Mouse (Mus musculus) lung, postnatal 4 days (tissue): ENCODE data around the gene Hs3st5.
A peak's percentile ranks its signal among the peaks of the same experiment; 100 is the strongest.
"Not testable (repeated sequence)": the region's sequence is repeated elsewhere in the genome, so short reads cannot be mapped to it uniquely, and the experiment has no call there.

Experiments
- DNase-seq, 2 experiments: peaks; one replicate each; pipeline ENCODE4 v3.0.0; 2021

The Hs3st5 gene

GRCm38 (mm10) chr10:36506727-36507555 is at the start of gene Hs3st5:
Gene Hs3st5, plus strand, starts transcription at chr10:36506814.
- DNase-seq, result peak; percentile 19 to 45

- DNase-seq, result no peak
Measured at GRCm38 (mm10) chr10:36468664-36469063, 38.0 kb upstream of the Hs3st5 start.

GRCm38 (mm10) chr10:36471135-36471534 is 35.5 kb upstream of the Hs3st5 start:
- DNase-seq, result no peak

GRCm38 (mm10) chr10:36474834-36475233 is 31.8 kb upstream of the Hs3st5 start:
- DNase-seq, result no peak

- no peak for DNase-seq
Measured at GRCm38 (mm10) chr10:36477543-36477942, 29.1 kb upstream of the Hs3st5 start.

GRCm38 (mm10) chr10:36483362-36483761 is 23.3 kb upstream of the Hs3st5 start:
- DNase-seq, result no peak

GRCm38 (mm10) chr10:36484011-36484410 is 22.6 kb upstream of the Hs3st5 start:
- no peak for DNase-seq

GRCm38 (mm10) chr10:36484728-36485300 is 21.8 kb upstream of the Hs3st5 start:
- DNase-seq, result no peak

- DNase-seq, result no peak
Measured at GRCm38 (mm10) chr10:36493566-36493965, 13.0 kb upstream of the Hs3st5 start.

GRCm38 (mm10) chr10:36499713-36500112 is 6.9 kb upstream of the Hs3st5 start:
- no peak for DNase-seq

- DNase-seq, result peak in 1 of 2 experiments; percentile 18
Measured at GRCm38 (mm10) chr10:36506033-36506726, 434 bp upstream of the Hs3st5 start.

GRCm38 (mm10) chr10:36507556-36507870 is 899 bp downstream of the Hs3st5 start:
- DNase-seq, result no peak

- DNase-seq, result no peak
Measured at GRCm38 (mm10) chr10:36507991-36508546, 1.5 kb downstream of the Hs3st5 start.

- no peak for DNase-seq
Measured at GRCm38 (mm10) chr10:36509477-36509876, 2.9 kb downstream of the Hs3st5 start.

- DNase-seq, result no peak
Measured at GRCm38 (mm10) chr10:36523881-36524280, 17.3 kb downstream of the Hs3st5 start.

GRCm38 (mm10) chr10:36533633-36534335 is 27.2 kb downstream of the Hs3st5 start:
- no peak for DNase-seq

- DNase-seq, result no peak
Measured at GRCm38 (mm10) chr10:36546622-36547021, 40.0 kb downstream of the Hs3st5 start.

GRCm38 (mm10) chr10:36547713-36548112 is 41.1 kb downstream of the Hs3st5 start:
- not testable (repeated sequence) for DNase-seq

- DNase-seq, result no peak
Measured at GRCm38 (mm10) chr10:36554057-36554456, 47.4 kb downstream of the Hs3st5 start.

- DNase-seq, result no peak
Measured at GRCm38 (mm10) chr10:36554941-36555888, 48.6 kb downstream of the Hs3st5 start.

- no peak for DNase-seq
Measured at GRCm38 (mm10) chr10:36556128-36556527, 49.5 kb downstream of the Hs3st5 start.

GRCm38 (mm10) chr10:36557673-36558072 is 51.1 kb downstream of the Hs3st5 start:
- no peak for DNase-seq
